ENCODE assay signal across 25 mouse cellular contexts in the genomic region with DNA sequence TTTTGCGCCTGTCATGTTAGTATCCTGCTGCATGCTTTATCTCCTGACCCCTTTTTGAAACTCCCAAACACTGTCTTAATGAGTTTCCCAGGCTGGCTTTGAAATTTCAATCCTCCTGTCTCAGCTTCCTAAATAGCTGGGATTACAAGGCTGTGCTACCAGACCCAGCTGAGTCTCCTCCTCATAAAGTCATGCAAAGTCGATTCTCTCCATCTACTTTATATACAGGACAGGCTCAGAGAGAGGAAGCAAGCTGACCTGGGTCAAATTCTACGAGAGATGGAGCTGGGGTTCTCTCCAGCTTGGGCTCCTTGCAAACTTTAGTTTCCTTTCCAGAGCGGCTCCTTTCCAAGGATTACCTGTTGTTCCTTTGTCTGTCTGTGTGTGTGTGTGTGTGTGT.
"Had no signal": no experiment of that assay in that cellular context is flagged by ENCODE, and none has a peak within 500 bp of the region (broad histone marks: within the 10 kb centered on the region; RNA-seq: fewer than 3 reads in every experiment).

No protein-coding gene starts in this region.

- H3K4me1 ChIP-seq: liver, embryonic 15.5 days had no signal

- H3K4me3 ChIP-seq: heart, embryonic 10.5 days; heart, embryonic 12.5 days; hindbrain, embryonic 10.5 days; hindbrain, embryonic 12.5 days; intestine, embryonic 15.5 days; layer of hippocampus, adult 2 months; left cerebral cortex, adult 2 months; limb, embryonic 12.5 days; liver, embryonic 13.5 days; liver, embryonic 15.5 days had no signal

- H3K27me3 ChIP-seq: heart, embryonic 12.5 days; hindbrain, embryonic 12.5 days; intestine, embryonic 15.5 days; liver, embryonic 13.5 days; liver, embryonic 15.5 days had no signal

- H3K4me2 ChIP-seq: heart, embryonic 12.5 days; hindbrain, embryonic 12.5 days; hindbrain, embryonic 14.5 days; intestine, embryonic 15.5 days; limb, embryonic 12.5 days; liver, embryonic 11.5 days; liver, embryonic 13.5 days; liver, embryonic 15.5 days had no signal

- H3K27ac ChIP-seq: hindbrain, embryonic 10.5 days; hindbrain, embryonic 12.5 days; hindbrain, embryonic 14.5 days; intestine, embryonic 15.5 days; layer of hippocampus, adult 2 months; left cerebral cortex, adult 2 months; limb, embryonic 12.5 days; liver, embryonic 13.5 days; liver, embryonic 15.5 days had no signal

- H3K9me3 ChIP-seq: heart, embryonic 10.5 days; hindbrain, embryonic 10.5 days; hindbrain, embryonic 12.5 days; intestine, embryonic 15.5 days; limb, embryonic 12.5 days; liver, embryonic 13.5 days; liver, embryonic 15.5 days had no signal

- H3K36me3 ChIP-seq: heart, embryonic 10.5 days; heart, embryonic 12.5 days; hindbrain, embryonic 10.5 days; hindbrain, embryonic 12.5 days; intestine, embryonic 15.5 days; limb, embryonic 12.5 days; liver, embryonic 13.5 days; liver, embryonic 15.5 days had no signal

- DNase-seq: gastrocnemius, postnatal 14 days; heart, adult 18-20 months; heart, postnatal 10 days; heart, postnatal 4 days; kidney, adult 2 months; kidney, postnatal 25 days; kidney, postnatal 4 days; liver; liver, embryonic 13.5 days; liver, postnatal 0 days had no signal

- ATAC-seq: forebrain, embryonic 16.5 days; hindbrain, embryonic 16.5 days; inflammation-experienced regulatory T-cells, adult 6 months; intestine, embryonic 15.5 days; intestine, postnatal 0 days; liver, postnatal 0 days had no signal

- H3K9ac ChIP-seq: heart, embryonic 12.5 days; hindbrain, embryonic 12.5 days; hindbrain, embryonic 14.5 days; intestine, embryonic 15.5 days; limb, embryonic 12.5 days; liver, embryonic 13.5 days; liver, embryonic 15.5 days; liver, postnatal 0 days had no signal
